Mouse (Mus musculus): Measurements from ENCODE around the gene L3mbtl1. TPM values are rescaled to one million over a fixed set of nuclear protein-coding genes. Genes with fewer than 3 reads are reported as not detected.
A peak's percentile ranks its signal among the peaks of the same experiment; 100 is the strongest.
"Not testable (repeated sequence)": the region's sequence is repeated elsewhere in the genome, so short reads cannot be mapped to it uniquely, and the experiment has no call there.

L3mbtl1 gene
- total RNA-seq (2017), result 0.32 TPM in 1 of 3 replicates, not detected in the others

DNA sequence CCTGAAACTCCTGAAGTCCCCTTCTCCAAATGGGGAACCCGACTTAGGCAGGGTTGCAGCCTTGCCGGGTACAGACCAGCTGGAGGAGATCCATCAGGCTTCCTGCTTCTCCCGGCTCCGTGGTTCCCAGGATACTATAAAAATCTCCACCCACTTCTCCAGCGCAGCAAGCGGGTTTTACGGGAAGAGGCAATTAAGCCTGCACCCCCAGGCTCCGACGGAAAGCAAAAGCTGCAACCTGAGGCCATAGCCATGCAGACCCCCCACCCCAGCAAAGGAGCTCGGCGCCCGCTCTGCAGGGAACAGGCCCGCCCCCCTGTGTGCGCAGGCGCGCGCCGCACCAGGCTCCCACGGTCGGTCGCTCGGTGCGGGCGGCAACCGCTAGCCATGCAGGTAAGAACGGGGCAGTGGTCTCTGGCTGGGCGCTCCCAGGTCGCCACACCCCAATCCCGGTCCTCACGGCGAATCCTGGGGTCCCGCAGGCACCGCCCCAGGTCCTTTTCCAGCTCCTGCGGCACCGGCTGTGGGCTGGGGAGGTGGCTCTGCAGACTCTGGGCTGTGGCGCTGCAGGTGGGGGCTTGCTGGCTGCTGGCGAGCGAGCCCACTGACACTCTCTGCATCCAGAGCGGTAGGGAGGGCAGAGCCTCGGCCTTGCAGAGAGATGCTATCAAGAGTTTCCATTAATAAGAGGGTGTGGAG is at the start of gene L3mbtl1:
TSS of gene L3mbtl1 (plus strand) at position 325 of the 699 bp plus-strand sequence.
- ATAC-seq (replicated peaks; ENCODE audit: insufficient number of reproducible peaks, low FRiP score, low TSS enrichment, poor library complexity, severe bottlenecking), result no peak

GRCm38 (mm10) chr2:162899256-162899655 is 44.0 kb upstream of the L3mbtl1 start:
- not testable (repeated sequence) for ATAC-seq (replicated peaks; ENCODE audit: insufficient number of reproducible peaks, low FRiP score, low TSS enrichment, poor library complexity, severe bottlenecking)

DNA sequence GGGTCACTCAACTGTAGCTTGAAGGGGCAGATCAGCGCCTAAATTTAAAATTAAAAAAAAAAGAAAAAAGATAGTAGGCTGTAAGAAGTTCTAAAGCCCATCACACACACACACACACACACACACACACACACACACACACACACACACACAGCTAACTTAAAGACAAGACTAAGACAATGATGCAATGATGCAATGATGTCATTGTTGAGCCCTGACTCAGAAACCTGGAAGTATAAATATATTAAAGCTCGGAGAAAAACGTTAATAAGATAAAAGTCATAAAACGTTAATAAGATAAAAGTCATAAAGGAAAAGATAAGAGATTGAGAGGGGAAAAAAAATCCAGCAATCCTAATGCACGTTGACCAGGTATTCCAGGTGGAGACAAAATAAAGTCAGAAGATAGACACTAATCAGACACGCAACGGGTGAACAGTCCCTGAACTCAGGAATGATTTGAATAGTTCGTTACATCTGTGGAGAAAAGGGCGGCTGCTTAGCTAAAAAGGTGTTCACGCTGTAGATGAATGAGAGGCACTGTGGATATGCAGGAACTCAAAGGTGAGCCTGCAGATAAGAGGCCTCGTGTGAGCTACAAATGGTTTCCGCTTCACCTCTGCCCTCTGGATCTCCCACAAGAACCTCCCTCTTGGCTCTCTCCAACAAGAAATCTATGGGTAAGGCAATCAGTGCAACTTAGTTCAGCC is 43.2 kb upstream of the L3mbtl1 start:
- no peak for ATAC-seq (replicated peaks; ENCODE audit: insufficient number of reproducible peaks, low FRiP score, low TSS enrichment, poor library complexity, severe bottlenecking)

DNA sequence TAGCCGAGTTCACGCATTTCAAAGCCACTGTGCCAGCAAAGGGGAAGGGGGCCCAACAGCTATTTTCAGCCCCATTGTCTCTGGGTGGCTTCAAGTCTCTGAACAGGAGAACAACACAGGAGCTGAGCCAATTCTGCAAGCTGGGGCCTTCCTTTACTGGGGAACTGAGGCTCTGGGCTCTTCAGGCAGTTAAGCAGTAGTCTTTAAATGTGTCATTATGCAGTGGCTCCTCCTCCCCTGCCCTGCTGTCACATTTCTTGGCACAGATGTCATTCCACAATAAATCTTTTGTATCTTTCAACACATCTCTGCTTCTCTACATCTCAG is 42.7 kb upstream of the L3mbtl1 start:
- no peak for ATAC-seq (replicated peaks; ENCODE audit: insufficient number of reproducible peaks, low FRiP score, low TSS enrichment, poor library complexity, severe bottlenecking)

- ATAC-seq (replicated peaks; ENCODE audit: insufficient number of reproducible peaks, low FRiP score, low TSS enrichment, poor library complexity, severe bottlenecking), result no peak
Observed at GRCm38 (mm10) chr2:162905902-162906301, 37.4 kb upstream of the L3mbtl1 start.

DNA sequence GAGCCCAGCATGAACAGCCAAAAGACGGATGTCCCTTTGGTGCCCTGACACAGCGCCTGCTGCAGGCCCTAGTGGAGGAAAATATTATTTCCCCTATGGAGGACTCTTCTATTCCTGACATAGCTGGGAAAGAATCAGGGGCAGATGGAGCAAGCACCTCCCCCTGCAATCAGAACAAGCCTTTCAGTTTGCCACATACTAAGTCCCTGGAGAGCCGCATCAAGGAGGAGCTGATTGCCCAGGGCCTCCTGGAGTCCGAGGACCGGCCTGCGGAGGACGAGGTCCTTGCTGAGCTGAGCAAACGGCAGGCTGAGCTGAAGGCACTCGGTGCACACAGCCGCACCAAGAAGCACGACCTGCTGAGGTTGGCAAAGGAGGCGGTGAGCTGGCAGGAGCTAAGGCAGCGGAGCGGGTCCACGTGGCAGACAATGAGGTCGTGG is 35.2 kb upstream of the L3mbtl1 start:
- no peak for ATAC-seq (replicated peaks; ENCODE audit: insufficient number of reproducible peaks, low FRiP score, low TSS enrichment, poor library complexity, severe bottlenecking)

DNA sequence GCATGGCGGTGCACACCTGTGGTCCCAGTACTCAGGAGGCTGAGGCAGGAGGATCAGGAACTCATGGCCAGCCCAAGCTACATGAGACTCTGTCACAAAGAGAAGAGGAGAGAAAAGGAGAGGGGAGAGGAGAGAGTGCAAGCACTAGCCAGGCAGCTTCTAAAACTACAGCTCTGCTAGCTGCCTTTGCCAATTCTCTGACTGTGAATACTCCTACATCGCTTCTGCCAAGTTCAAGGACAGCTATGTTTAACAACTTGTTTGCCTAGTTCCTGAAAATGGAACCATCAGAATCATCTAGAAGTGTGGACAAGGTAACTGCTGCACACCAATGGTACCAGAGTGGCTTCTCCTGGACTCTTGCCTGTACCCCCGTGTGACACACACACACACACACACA is 29.2 kb upstream of the L3mbtl1 start:
- ATAC-seq (replicated peaks; ENCODE audit: insufficient number of reproducible peaks, low FRiP score, low TSS enrichment, poor library complexity, severe bottlenecking), result no peak

DNA sequence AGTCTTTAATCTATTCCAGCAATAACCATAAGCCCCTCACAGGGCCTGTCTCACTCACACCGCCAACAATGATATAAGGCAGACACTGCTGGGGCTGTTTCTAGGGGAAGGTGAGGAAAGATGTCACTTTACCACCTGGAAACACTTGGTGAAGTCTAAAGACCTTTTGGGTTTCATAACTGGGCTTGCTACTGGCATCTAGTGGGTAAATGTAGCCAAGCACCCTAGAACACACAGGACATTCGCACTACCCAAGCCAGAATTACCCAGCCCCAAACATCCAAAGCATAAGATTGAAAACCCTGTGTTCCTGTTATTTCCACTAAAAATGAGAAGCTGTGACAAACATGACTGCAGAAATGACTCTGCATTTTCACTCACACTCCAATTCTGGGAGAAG is 28.8 kb upstream of the L3mbtl1 start:
- no peak for ATAC-seq (replicated peaks; ENCODE audit: insufficient number of reproducible peaks, low FRiP score, low TSS enrichment, poor library complexity, severe bottlenecking)

DNA sequence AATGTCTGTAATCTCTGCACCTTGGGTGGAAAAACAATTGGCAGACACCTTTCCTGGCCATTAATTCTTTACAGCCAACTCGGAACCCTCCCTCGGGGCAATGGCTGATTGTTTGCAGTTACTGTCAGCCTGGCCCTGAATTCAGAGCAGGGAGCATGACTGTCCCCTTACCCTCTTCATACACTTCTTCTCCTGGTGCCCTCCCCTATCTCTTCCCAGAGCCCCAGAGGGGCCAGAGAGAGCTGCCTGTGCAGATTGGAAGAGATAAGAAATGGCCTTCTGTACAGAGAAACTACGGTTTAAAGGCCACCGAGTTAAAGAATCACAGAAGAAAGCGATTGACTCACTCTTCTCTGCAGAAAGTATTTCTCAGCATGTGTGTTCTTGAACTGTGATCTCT is 23.3 kb upstream of the L3mbtl1 start:
- no peak for ATAC-seq (replicated peaks; ENCODE audit: insufficient number of reproducible peaks, low FRiP score, low TSS enrichment, poor library complexity, severe bottlenecking)

DNA sequence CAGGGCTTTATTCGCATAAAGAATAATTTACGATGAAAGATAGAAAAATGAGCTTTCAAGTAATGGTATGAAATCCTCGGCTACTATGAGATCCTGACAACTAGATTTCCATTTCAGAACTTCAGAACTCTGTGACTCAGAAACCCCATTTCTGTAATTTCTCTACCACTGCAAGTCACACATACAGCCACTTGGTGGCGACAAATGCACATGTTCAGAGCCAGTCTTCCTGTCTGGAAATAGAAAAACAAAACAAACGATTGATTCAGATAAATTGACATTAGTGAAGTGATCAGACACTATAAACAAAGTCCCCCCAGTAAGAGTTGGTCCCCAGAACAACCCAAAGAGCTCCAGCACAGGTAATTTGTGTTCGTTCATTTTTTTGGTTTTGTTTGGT is 21.1 kb upstream of the L3mbtl1 start:
- no peak for ATAC-seq (replicated peaks; ENCODE audit: insufficient number of reproducible peaks, low FRiP score, low TSS enrichment, poor library complexity, severe bottlenecking)

GRCm38 (mm10) chr2:162922834-162923233 is 20.4 kb upstream of the L3mbtl1 start:
- no peak for ATAC-seq (replicated peaks; ENCODE audit: insufficient number of reproducible peaks, low FRiP score, low TSS enrichment, poor library complexity, severe bottlenecking)

- ATAC-seq (replicated peaks; ENCODE audit: insufficient number of reproducible peaks, low FRiP score, low TSS enrichment, poor library complexity, severe bottlenecking), result no peak
Observed at GRCm38 (mm10) chr2:162924126-162924525, 19.1 kb upstream of the L3mbtl1 start.

DNA sequence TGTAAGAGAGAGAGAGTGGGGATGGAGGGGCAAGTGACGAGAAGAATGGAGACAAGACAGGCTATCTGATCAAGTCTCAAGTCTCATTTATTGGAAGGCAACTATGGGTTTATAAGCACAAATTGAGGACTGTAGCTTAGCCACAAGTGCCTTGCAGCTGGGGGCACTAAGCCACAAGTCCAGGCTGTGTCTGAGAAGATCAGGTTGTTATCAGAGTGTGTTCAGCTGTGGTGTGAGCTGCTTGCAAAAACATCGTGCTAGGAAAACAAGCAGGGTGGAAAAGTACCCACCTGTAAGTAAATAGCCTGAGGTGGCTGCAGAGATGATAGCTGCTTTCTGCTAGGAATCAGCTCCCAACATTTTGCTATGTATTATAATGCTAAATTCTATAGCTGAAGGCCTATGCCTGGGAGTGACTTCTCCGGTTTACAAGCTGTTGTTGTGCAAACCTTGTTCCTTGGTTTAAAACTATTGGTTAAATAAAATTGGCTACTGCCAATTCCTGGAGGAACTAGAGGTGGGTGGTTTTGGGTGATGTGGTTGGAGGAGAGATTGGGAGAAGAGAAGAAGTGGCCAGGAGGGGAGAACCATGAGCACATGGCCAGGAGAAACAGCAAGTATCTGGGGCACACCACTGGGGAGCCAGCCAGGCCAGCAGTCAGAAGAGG is 15.2 kb upstream of the L3mbtl1 start:
- ATAC-seq (replicated peaks; ENCODE audit: insufficient number of reproducible peaks, low FRiP score, low TSS enrichment, poor library complexity, severe bottlenecking), result no peak

- no peak for ATAC-seq (replicated peaks; ENCODE audit: insufficient number of reproducible peaks, low FRiP score, low TSS enrichment, poor library complexity, severe bottlenecking)
Observed at GRCm38 (mm10) chr2:162929704-162930103, 13.6 kb upstream of the L3mbtl1 start.

DNA sequence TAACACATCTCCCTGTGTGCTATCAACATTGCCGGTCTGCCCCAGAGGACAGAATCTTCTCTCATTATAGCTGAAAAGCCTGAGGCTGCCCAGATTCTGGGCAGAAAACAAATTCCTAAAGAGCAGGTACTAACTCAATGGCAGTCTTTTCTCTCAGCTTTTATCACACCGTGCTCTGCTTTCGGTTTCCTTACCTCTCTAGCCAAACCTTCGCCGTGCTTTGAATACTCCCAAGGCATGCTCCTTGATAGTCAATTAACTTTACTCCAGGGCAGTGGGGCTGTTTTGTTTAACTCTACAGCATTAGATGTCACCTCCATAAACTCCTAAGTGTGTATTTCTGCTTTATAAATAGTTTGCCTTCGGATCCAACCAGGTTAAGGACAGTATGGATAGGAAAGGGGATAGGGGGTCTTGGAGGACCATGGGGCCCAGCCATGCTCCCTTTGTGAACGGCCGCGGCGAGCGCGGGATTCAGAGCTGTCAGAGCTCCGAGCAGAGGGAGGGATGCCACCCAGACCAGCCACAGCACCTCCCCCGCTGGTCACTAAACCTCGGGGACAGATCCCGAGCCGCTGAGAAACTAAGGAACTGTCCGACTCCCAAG is 12.7 kb upstream of the L3mbtl1 start:
- no peak for ATAC-seq (replicated peaks; ENCODE audit: insufficient number of reproducible peaks, low FRiP score, low TSS enrichment, poor library complexity, severe bottlenecking)

- ATAC-seq (replicated peaks; ENCODE audit: insufficient number of reproducible peaks, low FRiP score, low TSS enrichment, poor library complexity, severe bottlenecking), result peak; percentile 72
Observed at GRCm38 (mm10) chr2:162931123-162931673, 12.1 kb upstream of the L3mbtl1 start, which contains the start of gene Srsf6. Srsf6 (plus strand) TSS chr2:162931528.

- peak; percentile 14 for ATAC-seq (replicated peaks; ENCODE audit: insufficient number of reproducible peaks, low FRiP score, low TSS enrichment, poor library complexity, severe bottlenecking)
Observed at GRCm38 (mm10) chr2:162931674-162932650, 11.3 kb upstream of the L3mbtl1 start.

DNA sequence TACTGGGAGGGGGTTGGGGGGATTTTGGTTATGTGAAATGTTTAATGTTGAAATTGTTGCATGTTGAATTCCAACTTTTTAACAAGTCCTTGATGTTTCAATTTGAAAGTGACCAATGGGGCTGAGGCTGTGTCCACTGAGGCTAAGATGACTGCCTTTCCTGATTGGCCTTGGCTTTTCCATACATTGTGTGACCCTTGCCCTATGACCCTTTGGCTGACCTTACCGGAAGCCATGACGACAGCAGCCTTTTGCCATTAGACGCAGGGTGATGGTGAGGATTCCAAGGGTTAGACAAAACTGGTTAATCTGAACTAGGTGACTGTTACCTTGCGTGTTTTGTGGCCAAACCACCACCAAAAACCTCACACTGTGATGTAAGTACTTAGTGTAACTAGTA is 10.6 kb upstream of the L3mbtl1 start:
- ATAC-seq (replicated peaks; ENCODE audit: insufficient number of reproducible peaks, low FRiP score, low TSS enrichment, poor library complexity, severe bottlenecking), result no peak

Data from monocyte, adult 5-6 weeks (primary cell).